Mouse (Mus musculus): ENCODE measurements around the gene 1700025G04Rik. TPM values are rescaled to one million over a fixed set of nuclear protein-coding genes. Genes with fewer than 3 reads are reported as not detected.

The 1700025G04Rik gene
- polyA plus RNA-seq, 1 experiment from 2014 or later = 38.4 TPM

GRCm38 (mm10) chr1:151914494-151914893 lies 175.4 kb downstream of the 1700025G04Rik start:
- H3K9me3 ChIP-seq = no peaks in the 10 kb centered on the region

DNA sequence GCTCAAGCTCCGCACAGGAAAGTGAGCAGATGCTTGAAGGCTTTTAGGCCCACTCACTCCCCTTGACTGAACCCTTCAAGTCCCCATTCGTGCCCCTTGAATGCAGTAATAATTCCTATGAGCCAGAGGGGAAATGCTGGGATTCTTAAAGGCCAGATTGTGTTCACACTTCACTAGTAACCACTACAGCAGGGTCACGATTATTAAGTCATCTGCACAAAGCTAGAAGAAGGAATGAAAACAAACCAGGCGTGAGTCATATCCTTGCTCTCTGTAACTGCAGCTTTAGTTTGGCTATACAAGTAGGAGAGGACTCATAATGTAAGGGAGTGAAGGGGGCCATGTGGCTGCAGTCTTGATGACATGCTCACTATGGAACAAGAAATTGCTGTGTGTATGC lies 182.9 kb downstream of the 1700025G04Rik start:
- H3K4me1 ChIP-seq = peaks cover 5% of the 10 kb centered on the region; the same call in 1 of the 2 replicates
- WGBS = 79% methylated on average over 4 of the region's 4 CpGs

More at GRCm38 (mm10) chr1:151914494-151914893, 175.4 kb downstream of the 1700025G04Rik start:
- Histone ChIP-seq H3K4me3 (no peak overlapping the region), H3K4me2 (replicated peaks) (no peak overlapping the region), H3K27me3 (no peaks in the 10 kb centered on the region), H3K4me1 (peaks cover 14% of the 10 kb centered on the region), H3K36me3 (0 out of 2 replicates have a peak, but pooled peaks cover 6% of the 10 kb centered on the region), H3K27ac (replicated peaks) (no peak overlapping the region), H3K9ac (replicated peaks) (no peak overlapping the region)
- 93% methylated on average over 9 of the region's 9 CpGs for WGBS
- ATAC-seq (ENCODE audit: low FRiP score, low read depth) = no peak

GRCm38 (mm10) chr1:151900706-151901360 lies 189.1 kb downstream of the 1700025G04Rik start:
- no peaks in the 10 kb centered on the region for H3K36me3 ChIP-seq
- no peaks in the 10 kb centered on the region for H3K9me3 ChIP-seq
- ATAC-seq (ENCODE audit: low FRiP score, low read depth) = no peak
- WGBS = 61% methylated on average over 12 of the region's 12 CpGs
- H3K9ac ChIP-seq (replicated peaks) = no peak overlapping the region
- H3K27me3 ChIP-seq = no peaks in the 10 kb centered on the region
- H3K27ac ChIP-seq (replicated peaks) = no peak overlapping the region
- no peak overlapping the region for H3K4me3 ChIP-seq
- H3K4me1 ChIP-seq = peaks cover 20% of the 10 kb centered on the region
- H3K4me2 ChIP-seq (replicated peaks) = no peak overlapping the region

More for the DNA sequence above, 182.9 kb downstream of the 1700025G04Rik start:
- H3K9me3 ChIP-seq = no peaks in the 10 kb centered on the region
- ATAC-seq (ENCODE audit: low FRiP score, low read depth) = no peak
- H3K27ac ChIP-seq (replicated peaks) = no peak overlapping the region
- H3K9ac ChIP-seq (replicated peaks) = no peak overlapping the region
- H3K4me2 ChIP-seq (replicated peaks) = no peak overlapping the region
- H3K4me3 ChIP-seq = no peak overlapping the region
- no peaks in the 10 kb centered on the region for H3K27me3 ChIP-seq
- H3K36me3 ChIP-seq = 0 out of 2 replicates have a peak, but pooled peaks cover 10% of the 10 kb centered on the region

DNA sequence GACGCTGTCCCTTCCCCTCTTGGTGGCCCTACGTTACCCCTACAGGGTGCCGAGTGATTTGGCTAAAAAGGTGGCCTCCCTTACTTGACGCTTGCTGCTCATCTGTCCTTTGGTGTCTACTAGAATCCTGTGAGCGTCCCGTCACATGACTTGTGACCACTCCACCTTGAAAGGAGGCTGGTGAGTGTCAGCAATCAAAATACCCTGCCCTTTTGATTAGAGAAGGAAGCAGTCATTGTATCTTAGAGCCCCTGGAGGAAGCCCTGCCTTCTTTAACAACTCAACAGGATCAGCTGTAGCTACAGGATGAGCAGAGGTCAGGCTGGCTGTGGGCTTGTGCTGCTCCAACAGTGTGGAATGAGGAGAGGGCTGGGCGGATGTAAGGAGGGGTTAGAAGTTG lies 190.0 kb downstream of the 1700025G04Rik start:
- Histone ChIP-seq H3K4me1 (peaks cover 20% of the 10 kb centered on the region), H3K9me3 (no peaks in the 10 kb centered on the region), H3K9ac (replicated peaks) (no peak overlapping the region), H3K27ac (replicated peaks) (no peak overlapping the region), H3K36me3 (no peaks in the 10 kb centered on the region), H3K27me3 (no peaks in the 10 kb centered on the region), H3K4me2 (replicated peaks) (no peak overlapping the region), H3K4me3 (no peak overlapping the region)
- no peak for ATAC-seq (ENCODE audit: low FRiP score, low read depth)
- 88% methylated on average over 7 of the region's 7 CpGs for WGBS

DNA sequence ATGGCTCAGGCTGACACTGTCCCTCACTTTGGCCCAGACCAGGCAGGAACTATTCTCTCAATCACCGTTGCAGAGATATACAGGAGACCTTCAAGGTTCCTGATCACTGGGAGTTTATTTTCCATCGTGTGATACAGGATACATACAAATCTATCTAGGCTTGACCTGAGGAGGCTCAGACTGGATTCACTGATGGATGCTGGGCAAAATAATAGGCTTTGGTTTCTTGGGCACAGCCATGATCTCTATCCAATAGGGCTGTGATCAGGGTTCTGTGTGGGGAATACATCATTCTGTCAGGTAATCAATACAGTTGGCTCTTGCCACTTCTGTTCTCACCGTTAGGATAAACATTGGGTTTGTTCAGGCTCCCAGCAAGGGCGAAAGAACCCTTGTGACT lies 194.5 kb downstream of the 1700025G04Rik start:
- no peak overlapping the region for H3K4me3 ChIP-seq
- ATAC-seq (ENCODE audit: low FRiP score, low read depth) = no peak
- WGBS = 85% methylated on average over 4 of the region's 4 CpGs
- H3K4me2 ChIP-seq (replicated peaks) = no peak overlapping the region
- no peaks in the 10 kb centered on the region for H3K9me3 ChIP-seq
- H3K27me3 ChIP-seq = no peaks in the 10 kb centered on the region
- H3K4me1 ChIP-seq = peaks cover 8% of the 10 kb centered on the region
- no peak overlapping the region for H3K27ac ChIP-seq (replicated peaks)
- peaks cover 5% of the 10 kb centered on the region; the same call in 1 of the 2 replicates for H3K36me3 ChIP-seq
- no peak overlapping the region for H3K9ac ChIP-seq (replicated peaks)

DNA sequence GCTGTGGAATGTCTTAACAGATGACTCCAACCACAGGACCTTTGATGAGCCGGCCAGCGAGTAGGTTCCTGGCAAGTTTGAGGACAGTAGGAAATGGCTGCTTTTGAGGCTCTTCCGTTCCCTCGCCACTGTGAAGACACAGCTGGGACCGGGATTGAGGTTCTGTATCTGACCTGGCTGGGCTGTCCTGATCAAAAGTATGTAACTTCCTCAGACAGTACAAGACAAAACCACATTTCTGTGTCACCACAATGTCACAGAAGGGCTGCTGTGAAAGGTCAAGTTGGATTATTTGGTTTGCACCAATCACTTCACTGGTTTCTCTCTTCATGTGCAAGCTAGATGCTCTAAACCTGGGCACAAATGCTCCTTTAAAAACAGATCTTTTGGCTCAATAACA lies 195.9 kb downstream of the 1700025G04Rik start:
- Histone ChIP-seq H3K9me3 (no peaks in the 10 kb centered on the region), H3K4me1 (peaks cover 5% of the 10 kb centered on the region; the same call in 1 of the 2 replicates), H3K27me3 (no peaks in the 10 kb centered on the region), H3K4me3 (no peak overlapping the region), H3K27ac (replicated peaks) (no peak overlapping the region), H3K9ac (replicated peaks) (no peak overlapping the region), H3K36me3 (peaks cover 5% of the 10 kb centered on the region; the same call in 1 of the 2 replicates), H3K4me2 (replicated peaks) (no peak overlapping the region)
- no peak for ATAC-seq (ENCODE audit: low FRiP score, low read depth)
- WGBS = 88% methylated on average over 5 of the region's 5 CpGs

GRCm38 (mm10) chr1:151892008-151892407 lies 197.9 kb downstream of the 1700025G04Rik start:
- no peaks in the 10 kb centered on the region for H3K9me3 ChIP-seq
- no peak overlapping the region for H3K4me3 ChIP-seq
- H3K36me3 ChIP-seq = peaks cover 5% of the 10 kb centered on the region; the same call in 1 of the 2 replicates
- ATAC-seq (ENCODE audit: low FRiP score, low read depth) = no peak
- H3K27me3 ChIP-seq = no peaks in the 10 kb centered on the region
- H3K9ac ChIP-seq (replicated peaks) = no peak overlapping the region
- peaks cover 5% of the 10 kb centered on the region; the same call in 1 of the 2 replicates for H3K4me1 ChIP-seq
- 87% methylated on average over 5 of the region's 5 CpGs for WGBS
- H3K4me2 ChIP-seq (replicated peaks) = no peak overlapping the region
- H3K27ac ChIP-seq (replicated peaks) = no peak overlapping the region

DNA sequence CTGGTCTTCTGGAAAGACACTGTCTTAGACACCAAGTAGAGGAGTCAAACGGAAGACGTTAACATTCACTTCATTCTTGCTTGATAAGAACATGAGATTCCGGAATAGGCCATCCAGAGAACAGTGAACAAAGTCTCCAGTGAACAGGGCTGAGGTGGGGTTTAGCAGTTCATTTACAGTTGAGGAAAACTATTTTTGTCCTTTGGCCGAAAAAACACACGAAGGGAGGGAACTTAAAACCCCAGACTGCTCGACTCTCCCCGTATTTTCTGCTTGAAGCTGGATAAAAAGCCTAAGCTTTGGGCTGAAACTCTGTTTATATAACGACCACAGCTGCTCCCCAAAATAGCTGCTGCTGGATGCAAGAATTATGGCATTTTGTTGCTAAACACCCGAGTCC lies 198.7 kb downstream of the 1700025G04Rik start:
- H3K4me3 ChIP-seq = no peak overlapping the region
- H3K9me3 ChIP-seq = no peaks in the 10 kb centered on the region
- no peak overlapping the region for H3K9ac ChIP-seq (replicated peaks)
- H3K4me2 ChIP-seq (replicated peaks) = no peak overlapping the region
- ATAC-seq (ENCODE audit: low FRiP score, low read depth) = no peak
- WGBS = 92% methylated on average over 9 of the region's 9 CpGs
- H3K4me1 ChIP-seq = peaks cover 5% of the 10 kb centered on the region; the same call in 1 of the 2 replicates
- H3K27ac ChIP-seq (replicated peaks) = no peak overlapping the region
- no peaks in the 10 kb centered on the region for H3K27me3 ChIP-seq
- H3K36me3 ChIP-seq = peaks cover 5% of the 10 kb centered on the region; the same call in 1 of the 2 replicates

GRCm38 (mm10) chr1:151890041-151890621 lies 199.8 kb downstream of the 1700025G04Rik start:
- 75% methylated on average over 14 of the region's 14 CpGs for WGBS
- Histone ChIP-seq H3K4me3 (no peak overlapping the region), H3K27ac (replicated peaks) (0 out of 2 replicates have a peak overlapping the region, but pooled peaks have one; percentile 6), H3K4me2 (replicated peaks) (no peak overlapping the region), H3K27me3 (no peaks in the 10 kb centered on the region), H3K9me3 (no peaks in the 10 kb centered on the region), H3K36me3 (peaks cover 5% of the 10 kb centered on the region; the same call in 1 of the 2 replicates), H3K9ac (replicated peaks) (no peak overlapping the region), H3K4me1 (peaks cover 5% of the 10 kb centered on the region; the same call in 1 of the 2 replicates)
- ATAC-seq (ENCODE audit: low FRiP score, low read depth) = peak; percentile 19; the same call in 1 of the 2 replicates

DNA sequence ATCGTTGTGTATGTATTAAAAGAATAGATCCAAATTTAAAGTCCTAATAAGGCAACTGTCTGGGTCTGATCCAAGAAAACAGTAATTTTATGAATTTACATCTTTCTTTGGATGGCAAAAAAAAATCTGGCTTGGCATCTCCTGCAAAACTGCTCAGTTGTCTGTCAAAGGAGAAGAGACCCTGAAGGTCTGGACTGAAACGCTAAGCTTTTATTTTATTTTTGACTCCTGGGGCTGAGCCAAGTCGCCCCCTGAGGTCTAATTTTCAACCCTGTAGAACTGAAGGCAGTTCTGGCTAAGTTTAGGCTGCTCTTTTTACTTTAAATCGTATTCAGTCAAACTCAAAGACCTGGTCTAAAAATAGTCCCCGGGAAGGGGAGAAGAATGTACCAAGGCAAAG lies 202.3 kb downstream of the 1700025G04Rik start:
- Histone ChIP-seq H3K4me2 (replicated peaks) (no peak overlapping the region), H3K4me3 (no peak overlapping the region), H3K27ac (replicated peaks) (no peak overlapping the region), H3K9me3 (no peaks in the 10 kb centered on the region), H3K4me1 (peaks cover 5% of the 10 kb centered on the region; the same call in 1 of the 2 replicates), H3K27me3 (no peaks in the 10 kb centered on the region), H3K36me3 (peaks cover 5% of the 10 kb centered on the region; the same call in 1 of the 2 replicates), H3K9ac (replicated peaks) (no peak overlapping the region)
- no peak for ATAC-seq (ENCODE audit: low FRiP score, low read depth)
- WGBS = 80% methylated on average over 5 of the region's 5 CpGs

DNA sequence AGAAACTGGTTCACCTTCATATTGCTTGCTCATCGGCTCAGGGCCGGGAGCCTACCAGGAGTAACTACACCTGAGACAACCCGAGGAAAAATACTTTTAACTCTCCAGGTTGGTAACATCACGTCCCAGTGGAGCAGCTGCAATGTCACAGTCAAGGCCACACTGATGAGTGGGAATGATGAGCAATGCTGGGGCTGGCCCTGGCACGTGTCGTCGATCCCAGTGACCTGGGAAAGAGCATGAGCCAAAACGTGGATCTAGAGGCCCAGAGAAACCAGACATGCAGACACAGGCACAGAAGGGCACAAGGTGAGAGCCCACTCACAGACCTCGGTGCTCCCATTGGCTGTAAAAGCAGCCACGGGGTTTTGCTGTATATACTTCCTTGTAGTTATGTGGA lies 202.8 kb downstream of the 1700025G04Rik start:
- Histone ChIP-seq H3K4me1 (peaks cover 5% of the 10 kb centered on the region; the same call in 1 of the 2 replicates), H3K27me3 (no peaks in the 10 kb centered on the region), H3K4me2 (replicated peaks) (no peak overlapping the region), H3K9ac (replicated peaks) (no peak overlapping the region), H3K4me3 (no peak overlapping the region), H3K9me3 (no peaks in the 10 kb centered on the region), H3K36me3 (peaks cover 5% of the 10 kb centered on the region; the same call in 1 of the 2 replicates), H3K27ac (replicated peaks) (no peak overlapping the region)
- WGBS = 92% methylated on average over 10 of the region's 10 CpGs
- no peak for ATAC-seq (ENCODE audit: low FRiP score, low read depth)

DNA sequence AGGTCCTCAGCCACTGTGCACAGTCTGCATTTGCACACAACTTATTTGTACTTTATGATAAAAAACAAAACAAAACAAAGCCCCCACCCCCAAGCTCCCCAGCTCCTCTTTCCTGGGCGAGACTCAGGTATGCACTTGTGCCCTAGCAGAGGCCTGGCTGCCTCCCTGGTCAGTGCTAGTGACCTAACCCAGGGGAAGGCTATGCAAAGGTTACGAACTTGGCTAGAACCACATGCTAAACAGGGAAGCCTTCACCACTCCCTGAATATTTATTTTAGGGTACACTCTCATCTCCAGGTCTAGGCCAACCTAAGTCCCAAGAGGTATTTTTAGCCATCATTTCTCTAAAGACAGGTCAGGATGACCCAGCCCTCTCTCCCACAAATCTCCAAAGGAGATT lies 203.8 kb downstream of the 1700025G04Rik start:
- Histone ChIP-seq H3K27me3 (no peaks in the 10 kb centered on the region), H3K9me3 (no peaks in the 10 kb centered on the region), H3K9ac (replicated peaks) (no peak overlapping the region), H3K27ac (replicated peaks) (no peak overlapping the region), H3K4me1 (peaks cover 8% of the 10 kb centered on the region), H3K4me3 (no peak overlapping the region), H3K4me2 (replicated peaks) (no peak overlapping the region), H3K36me3 (peaks cover 2% of the 10 kb centered on the region; the same call in 1 of the 2 replicates)
- 87% methylated on average over 2 of the region's 2 CpGs for WGBS
- no peak for ATAC-seq (ENCODE audit: low FRiP score, low read depth)
